In genomic region chr3:58333997-58334396, GRCm38 (mm10) we compare ENCODE assay signal across 14 mouse cellular contexts.
A peak's percentile ranks its signal among the peaks of the same experiment; 100 is the strongest.
DNase-seq lines count a peak whose midpoint lies in the region; ATAC-seq and TF ChIP-seq lines count a peak whose summit lies in the region.
"Had no signal": no experiment of that assay in that cellular context is flagged by ENCODE, and none has a peak within 500 bp of the region (broad histone marks: within the 10 kb centered on the region; RNA-seq: fewer than 3 reads in every experiment).

No protein-coding gene starts in this region.

- no peaks in the 10 kb centered on the region for H3K9me3 ChIP-seq in forebrain, embryonic 14.5 days (replicated peaks; ENCODE audit: control insufficient read depth, low read length)
- no peaks in the 10 kb centered on the region for H3K9me3 ChIP-seq in forebrain, embryonic 13.5 days (replicated peaks)
- H3K9me3 ChIP-seq in kidney, postnatal 0 days (replicated peaks; ENCODE audit: low read length) = no peaks in the 10 kb centered on the region
- no peaks in the 10 kb centered on the region for H3K9me3 ChIP-seq in embryonic facial prominence, embryonic 15.5 days (replicated peaks)
- H3K9me3 ChIP-seq in liver, postnatal 0 days (ENCODE audit: low read length) = no peaks in the 10 kb centered on the region
- H3K9me3 ChIP-seq: forebrain, embryonic 15.5 days; liver, embryonic 13.5 days had no signal

- H3K27ac ChIP-seq in forebrain, embryonic 14.5 days (ENCODE audit: low read depth, low read length) = no peak overlapping the region
- H3K27ac ChIP-seq in forebrain, embryonic 13.5 days = no peak overlapping the region
- no peak overlapping the region for H3K27ac ChIP-seq in kidney, postnatal 0 days
- no peak overlapping the region for H3K27ac ChIP-seq in embryonic facial prominence, embryonic 15.5 days (replicated peaks)
- no peak overlapping the region for H3K27ac ChIP-seq in liver, postnatal 0 days (ENCODE audit: low read depth)
- H3K27ac ChIP-seq: forebrain, embryonic 15.5 days; layer of hippocampus, adult 2 months; liver, embryonic 13.5 days had no signal

- no peak overlapping the region for H3K4me2 ChIP-seq in forebrain, embryonic 14.5 days (ENCODE audit: low read length)
- no peak overlapping the region for H3K4me2 ChIP-seq in forebrain, embryonic 13.5 days
- peak overlapping the region; percentile 41 for H3K4me2 ChIP-seq in kidney, postnatal 0 days (ENCODE audit: low read length)
- no peak overlapping the region; the same call in 1 of the 2 replicates for H3K4me2 ChIP-seq in embryonic facial prominence, embryonic 15.5 days (replicated peaks)
- 0 out of 2 replicates have a peak overlapping the region, but pooled peaks have one; percentile 1 for H3K4me2 ChIP-seq in liver, postnatal 0 days (ENCODE audit: low read depth, low read length)
- H3K4me2 ChIP-seq: forebrain, embryonic 15.5 days; liver, embryonic 13.5 days had no signal

- no peak overlapping the region for H3K4me3 ChIP-seq in forebrain, embryonic 14.5 days (ENCODE audit: low read depth, low read length)
- no peak overlapping the region for H3K4me3 ChIP-seq in forebrain, embryonic 13.5 days
- 0 out of 2 replicates have a peak overlapping the region, but pooled peaks have one; percentile 5 for H3K4me3 ChIP-seq in kidney, postnatal 0 days (replicated peaks; ENCODE audit: low read depth, low read length)
- no peak overlapping the region for H3K4me3 ChIP-seq in embryonic facial prominence, embryonic 15.5 days (replicated peaks)
- H3K4me3 ChIP-seq in liver, postnatal 0 days (ENCODE audit: low read depth, low read length) = no peak overlapping the region
- H3K4me3 ChIP-seq: forebrain, embryonic 15.5 days; layer of hippocampus, adult 2 months; liver, embryonic 13.5 days had no signal

- TF ChIP-seq EP300 in liver, postnatal 0 days (IDR thresholded peaks at IDR 0.05; ENCODE audit: low read depth) = no peak

- H3K9ac ChIP-seq in forebrain, embryonic 14.5 days (ENCODE audit: low read length) = no peak overlapping the region
- no peak overlapping the region for H3K9ac ChIP-seq in forebrain, embryonic 13.5 days
- no peak overlapping the region for H3K9ac ChIP-seq in kidney, postnatal 0 days (ENCODE audit: low read depth, low read length)
- no peak overlapping the region for H3K9ac ChIP-seq in embryonic facial prominence, embryonic 15.5 days
- no peak overlapping the region for H3K9ac ChIP-seq in liver, postnatal 0 days (replicated peaks)
- H3K9ac ChIP-seq: forebrain, embryonic 15.5 days; liver, embryonic 13.5 days had no signal

- intact Hi-C loops in gastrocnemius, postnatal 36 days (cut with DNase I) = no loop called here

- peaks cover 5% of the 10 kb centered on the region; the same call in 1 of the 2 replicates for H3K4me1 ChIP-seq in forebrain, embryonic 14.5 days (ENCODE audit: control insufficient read depth, insufficient read depth, low read length)
- H3K4me1 ChIP-seq in forebrain, embryonic 13.5 days = peaks cover 25% of the 10 kb centered on the region
- peaks cover 7% of the 10 kb centered on the region; the same call in 1 of the 2 replicates for H3K4me1 ChIP-seq in kidney, postnatal 0 days (replicated peaks; ENCODE audit: insufficient read depth, low read length)
- peaks cover 20% of the 10 kb centered on the region for H3K4me1 ChIP-seq in embryonic facial prominence, embryonic 15.5 days
- H3K4me1 ChIP-seq in liver, postnatal 0 days (ENCODE audit: insufficient read depth) = no peaks in the 10 kb centered on the region
- H3K4me1 ChIP-seq: liver, embryonic 13.5 days had no signal

- DNase-seq in forebrain, embryonic 14.5 days (ENCODE audit: low spot score) = peak; percentile 4
- DNase-seq in kidney, postnatal 0 days (ENCODE audit: low spot score) = peak; percentile 45
- no peak for DNase-seq in kidney, adult 9 months
- DNase-seq in liver, postnatal 0 days = no peak
- no peak for DNase-seq in spleen, postnatal 10 days (ENCODE audit: low spot score in 2 of 2)
- no peak for DNase-seq in gastrocnemius, postnatal 36 days
- DNase-seq: cerebellum, adult 18-20 months; liver, embryonic 13.5 days; thymus, adult 18-20 months had no signal

- ATAC-seq in forebrain, embryonic 14.5 days = no peak
- ATAC-seq in forebrain, embryonic 13.5 days = no peak
- ATAC-seq in kidney, postnatal 0 days (replicated peaks; ENCODE audit: low FRiP score, low read depth) = no peak
- peak; percentile 63; the same call in 1 of the 2 replicates for ATAC-seq in embryonic facial prominence, embryonic 15.5 days (ENCODE audit: insufficient number of reproducible peaks, low FRiP score, low TSS enrichment, low read depth)
- no peak for ATAC-seq in liver, postnatal 0 days
- ATAC-seq: activated CD4-positive, CD25-positive, alpha-beta regulatory T cell, adult 4 months had no signal

- H3K36me3 ChIP-seq in forebrain, embryonic 14.5 days (ENCODE audit: control insufficient read depth, insufficient read depth, low read length) = no peaks in the 10 kb centered on the region
- no peaks in the 10 kb centered on the region for H3K36me3 ChIP-seq in forebrain, embryonic 13.5 days (ENCODE audit: poor library complexity, severe bottlenecking)
- no peaks in the 10 kb centered on the region for H3K36me3 ChIP-seq in kidney, postnatal 0 days (ENCODE audit: insufficient read depth, low read length)
- H3K36me3 ChIP-seq in embryonic facial prominence, embryonic 15.5 days = no peaks in the 10 kb centered on the region
- no peaks in the 10 kb centered on the region for H3K36me3 ChIP-seq in liver, postnatal 0 days (replicated peaks; ENCODE audit: insufficient read depth, low read length)
- H3K36me3 ChIP-seq: forebrain, embryonic 15.5 days; liver, embryonic 13.5 days had no signal

- WGBS in forebrain, embryonic 14.5 days = 51% methylated on average over 7 of the region's 7 CpGs
- WGBS in forebrain, embryonic 13.5 days = 54% methylated on average over 7 of the region's 7 CpGs
- 27% methylated on average over 7 of the region's 7 CpGs for WGBS in kidney, postnatal 0 days
- WGBS in embryonic facial prominence, embryonic 15.5 days = 36% methylated on average over 7 of the region's 7 CpGs
- WGBS in liver, postnatal 0 days (ENCODE audit: insufficient replicate concordance) = 54% methylated on average over 7 of the region's 7 CpGs

- TF ChIP-seq CTCF in kidney, postnatal 0 days (IDR thresholded peaks at IDR 0.05; ENCODE audit: low read depth) = no peak
- TF ChIP-seq CTCF in liver, postnatal 0 days (IDR thresholded peaks at IDR 0.05; ENCODE audit: low read depth) = no peak

- no peaks in the 10 kb centered on the region for H3K27me3 ChIP-seq in forebrain, embryonic 14.5 days (replicated peaks; ENCODE audit: control insufficient read depth, insufficient read depth, low read length)
- H3K27me3 ChIP-seq in forebrain, embryonic 13.5 days = no peaks in the 10 kb centered on the region
- no peaks in the 10 kb centered on the region for H3K27me3 ChIP-seq in kidney, postnatal 0 days (ENCODE audit: insufficient read depth, low read length)
- H3K27me3 ChIP-seq in embryonic facial prominence, embryonic 15.5 days = no peaks in the 10 kb centered on the region
- no peaks in the 10 kb centered on the region for H3K27me3 ChIP-seq in liver, postnatal 0 days (ENCODE audit: insufficient read depth, low read length)
- H3K27me3 ChIP-seq: forebrain, embryonic 15.5 days; liver, embryonic 13.5 days had no signal

Comparison
In these comparisons a context has a peak if more than half of its experiments do, and no peak if none do; other contexts are left out.
1. DNase-seq: peak in forebrain, embryonic 14.5 days (single experiment) and kidney, postnatal 0 days (single experiment); none in kidney, adult 9 months (single experiment), liver, postnatal 0 days (single experiment), spleen, postnatal 10 days (0 of 2) and gastrocnemius, postnatal 36 days (0 of 2).
2. H3K4me2 ChIP-seq: peak in kidney, postnatal 0 days (single experiment) and liver, postnatal 0 days (single experiment); none in forebrain, embryonic 14.5 days (single experiment), forebrain, embryonic 13.5 days (single experiment) and embryonic facial prominence, embryonic 15.5 days (single experiment).